Mouse (Mus musculus) erythroblast, embryonic 14.5 days (primary cell): ENCODE data around the gene Alg12.

Source experiments
- GATA1 ChIP-seq: IDR thresholded peaks from 2 replicates; pipeline ENCODE4 v1.6.1; 2012; ENCODE audit warnings: low read length, inconsistent platforms, mixed read lengths
- TAL1 ChIP-seq: IDR thresholded peaks from 3 replicates; pipeline ENCODE4 v1.6.1; 2012; ENCODE audit warnings: low read length, inconsistent platforms, mixed read lengths

DNA sequence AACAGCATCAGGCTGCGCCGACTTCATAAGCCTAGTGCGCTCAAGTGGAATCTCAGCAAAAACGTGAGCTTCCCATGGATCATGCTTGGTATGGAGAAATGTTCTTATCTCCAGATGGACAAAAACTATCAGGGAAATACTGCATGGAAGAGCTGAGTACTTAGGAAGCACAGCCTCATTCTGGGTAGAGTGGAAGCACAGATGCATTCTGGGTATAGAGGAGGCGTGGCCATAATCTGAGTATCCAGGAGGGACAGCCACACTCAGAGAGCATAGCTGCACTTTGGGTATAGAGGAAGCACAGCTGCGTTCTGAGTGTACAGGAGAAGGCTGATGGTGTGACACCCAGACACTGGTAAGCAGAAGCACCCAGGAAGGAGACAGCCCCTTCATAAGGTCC is 16.8 kb downstream of the Alg12 start:
- TF ChIP-seq GATA1 (no peak), TAL1 (no peak)
